Mouse (Mus musculus) MEL (cell line): ENCODE measurements around the gene Eif4b. TPM values are rescaled to one million over a fixed set of nuclear protein-coding genes. Genes with fewer than 3 reads are reported as not detected.
A peak's percentile ranks its signal among the peaks of the same experiment; 100 is the strongest.

ENCODE experiments used
- DNase-seq: peaks from one replicate; pipeline ENCODE4 v3.0.0; 2011; ENCODE audit warnings: low read depth, low spot score
- H3K27ac ChIP-seq: 2 replicates; pipeline ENCODE4 v1.5.1; 2012; ENCODE audit warnings: low read depth, mild to moderate bottlenecking, control low read depth, low read length, moderate library complexity; ENCODE audit not compliant: control insufficient read depth
- H3K27me3 ChIP-seq, 2 experiments: fragments of 150-350 bp in 1 of 2; sonication (generic) in 1 of 2; 2 replicates each; pipeline ENCODE4 v1.6.1; 2012; ENCODE audit warnings: low read length in 2 of 2, mild to moderate bottlenecking in 2 of 2, improper control_type of control experiment in 1 of 2, moderate library complexity in 1 of 2; ENCODE audit not compliant: insufficient read depth in 2 of 2, control insufficient read depth in 1 of 2
- H3K36me3 ChIP-seq, 2 experiments: 2 replicates each; pipeline ENCODE4 v1.6.1; 2012 to 2014; ENCODE audit warnings: low read length in 2 of 2, improper control_type of control experiment in 1 of 2, inconsistent platforms in 1 of 2, mild to moderate bottlenecking in 1 of 2; ENCODE audit not compliant: insufficient read depth in 2 of 2, control insufficient read depth in 1 of 2
- H3K4me1 ChIP-seq, 2 experiments: fragments of 150-350 bp in 1 of 2; sonication (generic) in 1 of 2; 2 replicates each; pipeline ENCODE4 v1.6.1; 2012; ENCODE audit warnings: low read length in 2 of 2, improper control_type of control experiment in 1 of 2, mild to moderate bottlenecking in 1 of 2; ENCODE audit not compliant: insufficient read depth in 2 of 2, control insufficient read depth in 1 of 2
- H3K4me3 ChIP-seq, 2 experiments: fragments of 150-350 bp in 1 of 2; sonication (generic) in 1 of 2; 2 replicates each; pipeline ENCODE4 v1.5.1; 2012; ENCODE audit warnings: low read depth in 2 of 2, low read length in 2 of 2, mild to moderate bottlenecking in 2 of 2, moderate library complexity in 2 of 2, control low read depth in 1 of 2, improper control_type of control experiment in 1 of 2; ENCODE audit not compliant: control insufficient read depth in 1 of 2, insufficient read depth in 1 of 2
- H3K79me2 ChIP-seq: 2 replicates; pipeline ENCODE4 v1.6.1; 2012; ENCODE audit warnings: mild to moderate bottlenecking, low read length, moderate library complexity; ENCODE audit not compliant: control insufficient read depth, poor library complexity, insufficient read depth
- H3K9ac ChIP-seq: 2 replicates; pipeline ENCODE4 v1.6.1; 2012; ENCODE audit warnings: low read depth, mild to moderate bottlenecking, control low read depth, low read length, moderate library complexity; ENCODE audit not compliant: control insufficient read depth, poor library complexity, severe bottlenecking
- H3K9me3 ChIP-seq: fragments of 150-350 bp; sonication (generic); replicated peaks from 2 replicates; pipeline ENCODE4 v1.6.1; 2012; ENCODE audit warnings: mild to moderate bottlenecking, low read length, improper control_type of control experiment, moderate library complexity; ENCODE audit not compliant: insufficient read depth
- BHLHE40 ChIP-seq: IDR thresholded peaks from 2 replicates; pipeline ENCODE4 v1.6.1; 2012; ENCODE audit warnings: low read depth, mild to moderate bottlenecking, inconsistent platforms, low read length, improper control_type of control experiment, borderline replicate concordance
- CHD1 ChIP-seq: IDR thresholded peaks from 2 replicates; pipeline ENCODE4 v1.6.1; 2012; ENCODE audit warnings: low read depth, mild to moderate bottlenecking, inconsistent platforms, low read length, improper control_type of control experiment
- CHD2 ChIP-seq: IDR thresholded peaks from 2 replicates; pipeline ENCODE4 v1.6.1; 2011; ENCODE audit warnings: low read length, improper control_type of control experiment
- CTCF ChIP-seq, 3 experiments: IDR thresholded peaks in 2 of 3; conservative IDR thresholded peaks in 1 of 3; 2 replicates each; pipeline ENCODE4 v1.5.1; 2011 to 2012; ENCODE audit warnings: low read length in 3 of 3, low read depth in 2 of 3, mild to moderate bottlenecking in 2 of 3, improper control_type of control experiment in 1 of 3, inconsistent platforms in 1 of 3, mixed read lengths in 1 of 3, moderate library complexity in 1 of 3; ENCODE audit not compliant: control insufficient read depth in 1 of 3, insufficient read depth in 1 of 3, poor library complexity in 1 of 3, severe bottlenecking in 1 of 3
- E2F4 ChIP-seq: IDR thresholded peaks from 2 replicates; pipeline ENCODE4 v1.6.1; 2011; ENCODE audit warnings: low read depth, low read length, improper control_type of control experiment, borderline replicate concordance
- ELF1 ChIP-seq: IDR thresholded peaks from 2 replicates; pipeline ENCODE4 v1.6.1; 2014; ENCODE audit warnings: low read depth, mild to moderate bottlenecking, inconsistent platforms, low read length, improper control_type of control experiment, moderate library complexity
- EP300 ChIP-seq, 2 experiments: IDR thresholded peaks; 2 replicates each; pipeline ENCODE4 v1.6.1; 2011; ENCODE audit warnings: improper control_type of control experiment in 2 of 2, low read length in 2 of 2, low read depth in 1 of 2, mild to moderate bottlenecking in 1 of 2
- ETS1 ChIP-seq: IDR thresholded peaks from 2 replicates; pipeline ENCODE4 v1.6.1; 2012; ENCODE audit warnings: low read depth, mild to moderate bottlenecking, inconsistent platforms, low read length, improper control_type of control experiment, moderate library complexity
- GABPA ChIP-seq: IDR thresholded peaks from 2 replicates; pipeline ENCODE4 v1.6.1; 2012; ENCODE audit warnings: low read depth, mild to moderate bottlenecking, inconsistent platforms, low read length, improper control_type of control experiment, moderate library complexity
- GATA1 ChIP-seq: IDR thresholded peaks from 2 replicates; pipeline ENCODE4 v1.6.1; 2011; ENCODE audit warnings: low read depth, low read length, improper control_type of control experiment
- HCFC1 ChIP-seq: IDR thresholded peaks from 2 replicates; pipeline ENCODE4 v1.6.1; 2012; ENCODE audit warnings: low read depth, mild to moderate bottlenecking, inconsistent platforms, low read length, improper control_type of control experiment, moderate library complexity
- JUND ChIP-seq: IDR thresholded peaks from 2 replicates; pipeline ENCODE4 v1.6.1; 2011; ENCODE audit warnings: low read depth, mild to moderate bottlenecking, improper control_type of control experiment, low read length
- KAT2A ChIP-seq: conservative IDR thresholded peaks from 2 replicates; pipeline ENCODE4 v1.6.1; 2012; ENCODE audit warnings: low read depth, low read length, improper control_type of control experiment, inconsistent platforms
- MAFK ChIP-seq: IDR thresholded peaks from 2 replicates; pipeline ENCODE4 v1.6.1; 2011; ENCODE audit warnings: low read depth, mild to moderate bottlenecking, low read length, improper control_type of control experiment, borderline replicate concordance
- MAX ChIP-seq: IDR thresholded peaks from 2 replicates; pipeline ENCODE4 v1.6.1; 2011; ENCODE audit warnings: low read length, improper control_type of control experiment
- MAZ ChIP-seq: IDR thresholded peaks from 2 replicates; pipeline ENCODE4 v1.6.1; 2012; ENCODE audit warnings: low read depth, mild to moderate bottlenecking, inconsistent platforms, low read length, improper control_type of control experiment
- MEF2A ChIP-seq: IDR thresholded peaks from 2 replicates; pipeline ENCODE4 v1.6.1; 2014; ENCODE audit warnings: low read depth, mild to moderate bottlenecking, inconsistent platforms, low read length, improper control_type of control experiment; ENCODE audit not compliant: poor library complexity, insufficient replicate concordance, severe bottlenecking; ENCODE audit errors: extremely low read depth
- MXI1 ChIP-seq: IDR thresholded peaks from 2 replicates; pipeline ENCODE4 v1.6.1; 2011; ENCODE audit warnings: mild to moderate bottlenecking, low read depth, low read length, improper control_type of control experiment
- MYB ChIP-seq: IDR thresholded peaks from 2 replicates; pipeline ENCODE4 v1.6.1; 2011; ENCODE audit warnings: mild to moderate bottlenecking, low read depth, low read length, improper control_type of control experiment
- MYC ChIP-seq: IDR thresholded peaks from 2 replicates; pipeline ENCODE4 v1.6.1; 2011; ENCODE audit warnings: low read depth, mild to moderate bottlenecking, low read length, improper control_type of control experiment, moderate library complexity
- NRF1 ChIP-seq: IDR thresholded peaks from 2 replicates; pipeline ENCODE4 v1.6.1; 2014; ENCODE audit warnings: low read depth, mild to moderate bottlenecking, inconsistent platforms, low read length, improper control_type of control experiment, moderate library complexity; ENCODE audit not compliant: poor library complexity, insufficient read depth, severe bottlenecking
- POLR2A ChIP-seq, 2 experiments: IDR thresholded peaks; 2 replicates each; pipeline ENCODE4 v1.6.1; 2011 to 2012; ENCODE audit warnings: low read length in 2 of 2, mild to moderate bottlenecking in 2 of 2, control low read depth in 1 of 2, improper control_type of control experiment in 1 of 2, low read depth in 1 of 2, moderate library complexity in 1 of 2; ENCODE audit not compliant: control insufficient read depth in 1 of 2, insufficient read depth in 1 of 2, poor library complexity in 1 of 2
- POLR2AphosphoS2 ChIP-seq: IDR thresholded peaks from 2 replicates; pipeline ENCODE4 v1.6.1; 2011; ENCODE audit warnings: low read length, improper control_type of control experiment
- RAD21 ChIP-seq: IDR thresholded peaks from 2 replicates; pipeline ENCODE4 v1.6.1; 2011; ENCODE audit warnings: mild to moderate bottlenecking, low read depth, low read length, improper control_type of control experiment
- RCOR1 ChIP-seq: IDR thresholded peaks from 2 replicates; pipeline ENCODE4 v1.6.1; 2012; ENCODE audit warnings: low read depth, mild to moderate bottlenecking, inconsistent platforms, low read length, improper control_type of control experiment
- SIN3A ChIP-seq: IDR thresholded peaks from 2 replicates; pipeline ENCODE4 v1.6.1; 2012; ENCODE audit warnings: low read length, improper control_type of control experiment, inconsistent platforms
- SMC3 ChIP-seq: IDR thresholded peaks from 2 replicates; pipeline ENCODE4 v1.6.1; 2011; ENCODE audit warnings: low read depth, low read length, improper control_type of control experiment
- TAL1 ChIP-seq: IDR thresholded peaks from 2 replicates; pipeline ENCODE4 v1.6.1; 2012; ENCODE audit warnings: mild to moderate bottlenecking, inconsistent platforms, low read length, moderate library complexity, mixed read lengths
- TBP ChIP-seq: IDR thresholded peaks from 2 replicates; pipeline ENCODE4 v1.8.0; 2011; ENCODE audit warnings: low read depth, low read length, improper control_type of control experiment
- TCF12 ChIP-seq: IDR thresholded peaks from 2 replicates; pipeline ENCODE4 v1.6.1; 2014; ENCODE audit warnings: low read depth, mild to moderate bottlenecking, inconsistent platforms, low read length, improper control_type of control experiment, moderate library complexity
- UBTF ChIP-seq: IDR thresholded peaks from 2 replicates; pipeline ENCODE4 v1.6.1; 2012; ENCODE audit warnings: low read depth, mild to moderate bottlenecking, inconsistent platforms, low read length, improper control_type of control experiment, moderate library complexity, borderline replicate concordance; ENCODE audit not compliant: insufficient read depth
- USF1 ChIP-seq: IDR thresholded peaks from 2 replicates; pipeline ENCODE4 v1.6.1; 2014; ENCODE audit warnings: low read depth, mild to moderate bottlenecking, inconsistent platforms, low read length, improper control_type of control experiment, moderate library complexity
- USF2 ChIP-seq, 2 experiments: IDR thresholded peaks; 2 replicates each; pipeline ENCODE4 v1.6.1; 2011 to 2012; ENCODE audit warnings: improper control_type of control experiment in 2 of 2, low read length in 2 of 2, borderline replicate concordance in 1 of 2, inconsistent platforms in 1 of 2, low read depth in 1 of 2, mild to moderate bottlenecking in 1 of 2; ENCODE audit not compliant: insufficient read depth in 1 of 2
- ZKSCAN1 ChIP-seq: IDR thresholded peaks from 2 replicates; pipeline ENCODE4 v1.6.1; 2012; ENCODE audit warnings: low read depth, mild to moderate bottlenecking, inconsistent platforms, low read length, improper control_type of control experiment, moderate library complexity
- ZMIZ1 ChIP-seq: IDR thresholded peaks from 2 replicates; pipeline ENCODE4 v1.6.1; 2012; ENCODE audit warnings: low read depth, mild to moderate bottlenecking, inconsistent platforms, low read length, improper control_type of control experiment, moderate library complexity
- ZNF384 ChIP-seq: IDR thresholded peaks from 2 replicates; pipeline ENCODE4 v1.6.1; 2012; ENCODE audit warnings: low read depth, mild to moderate bottlenecking, inconsistent platforms, low read length, improper control_type of control experiment
- polyA plus RNA-seq, 2 experiments: library from polyadenylated mRNA; stranded (reverse) in 1 of 2; unstranded in 1 of 2; fragments of >175 nt in 1 of 2; fragments of >200 nt in 1 of 2; gene quantifications; 2 replicates each; pipeline versions ENCODE4 v1.2.1 to v1.2.4; 2012; ENCODE audit warnings: low replicate concordance in 2 of 2, low read depth in 1 of 2; ENCODE audit not compliant: insufficient read length in 2 of 2, insufficient read depth in 1 of 2, missing spikeins in 1 of 2
- total RNA-seq: library from RNA; depleted of rRNA; stranded (reverse); fragments of 300-350 nt; gene quantifications from 2 replicates; pipeline ENCODE4 v1.2.3, GENCODE M21; 2012; rRNA removed

The Eif4b gene
- total RNA-seq (561 and 633 TPM in 2 replicates), polyA plus RNA-seq (100 to 1,000 TPM; 464 to 790 TPM)

DNA sequence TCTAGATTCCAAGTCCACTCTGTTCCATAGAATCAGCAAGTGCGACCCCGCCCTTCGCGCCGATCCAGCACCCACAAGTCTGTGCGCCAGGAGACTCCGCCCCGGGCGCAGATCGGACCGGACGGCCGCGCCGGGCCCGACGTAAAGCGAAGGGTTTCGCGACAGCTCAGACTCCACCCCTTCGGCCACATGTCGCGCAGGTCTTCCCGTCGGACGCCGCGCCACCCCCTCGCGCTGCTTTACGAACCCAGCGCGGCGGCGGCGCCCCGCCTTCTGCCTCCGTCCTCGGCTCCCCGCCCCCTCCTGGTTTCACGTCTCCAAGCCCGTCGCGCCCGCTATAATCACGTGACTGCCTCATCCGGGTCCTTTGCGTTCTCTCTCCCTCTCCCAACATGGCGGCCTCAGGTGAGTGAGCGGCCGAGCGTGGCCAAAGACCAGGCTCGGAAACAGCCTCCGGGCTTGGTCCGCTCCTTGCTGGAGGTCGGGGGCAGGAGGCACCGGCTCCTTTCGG, at the start of gene Eif4b:
TSS of gene Eif4b (plus strand) at position 215 of the 511 bp plus-strand sequence.
- Histone ChIP-seq H3K79me2 (peaks cover 51% of the 10 kb centered on the region), H3K4me1 (peaks cover 13 to 35% of the 10 kb centered on the region in 2 experiments), H3K27ac (peak within 1 kb of the TSS; percentile 79), H3K9ac (peak within 1 kb of the TSS; percentile 94), H3K9me3 (no peaks in the 10 kb centered on the region), H3K27me3 (peaks cover 0 to 1% of the 10 kb centered on the region in 2 experiments; a peak in 1 of 4 replicates), H3K4me3 (peak within 1 kb of the TSS; percentile 90 to 92), H3K36me3 (peaks cover 17 to 52% of the 10 kb centered on the region in 2 experiments)
- peak; percentile 100 for DNase-seq
- TF ChIP-seq BHLHE40, result peak; percentile 91; the same call in 1 of the 2 replicates
- peak; percentile 86 for TF ChIP-seq TBP
- TF ChIP-seq TCF12, result peak; percentile 68
- TF ChIP-seq POLR2A (IDR thresholded peaks at IDR 0.05; ENCODE audit: control insufficient read depth in 1 of 2, insufficient read depth in 1 of 2, low read depth in 1 of 2, low read length in 2 of 2, poor library complexity in 1 of 2), result peak; percentile 85 to 86
- no peak for TF ChIP-seq MYB
- TF ChIP-seq ZNF384, result no peak
- TF ChIP-seq USF1, result peak; percentile 97
- TF ChIP-seq NRF1, result peak; percentile 69
- TF ChIP-seq MEF2A, result no peak
- TF ChIP-seq HCFC1, result peak; percentile 93
- TF ChIP-seq CTCF (IDR thresholded peaks at IDR 0.05 in 2 of 3, conservative IDR thresholded peaks at IDR 0.05 in 1 of 3; ENCODE audit: control insufficient read depth in 1 of 3, insufficient read depth in 1 of 3, low read depth in 2 of 3, low read length in 3 of 3, poor library complexity in 1 of 3, severe bottlenecking in 1 of 3), result no peak
- TF ChIP-seq USF2 (IDR thresholded peaks at IDR 0.05; ENCODE audit: borderline replicate concordance in 1 of 2, insufficient read depth in 1 of 2, low read depth in 1 of 2, low read length in 2 of 2), result peak in 1 of 2 experiments; percentile 83; a peak in 3 of 4 replicates
- TF ChIP-seq EP300 (IDR thresholded peaks at IDR 0.05; ENCODE audit: low read depth in 1 of 2, low read length in 2 of 2), result no peak
- TF ChIP-seq ZKSCAN1, result no peak
- no peak for TF ChIP-seq SMC3
- TF ChIP-seq E2F4, result no peak; the same call in 1 of the 2 replicates
- peak; percentile 48; the same call in 1 of the 2 replicates for TF ChIP-seq ZMIZ1
- no peak for TF ChIP-seq MAFK
- TF ChIP-seq RCOR1, result no peak
- peak; percentile 38; the same call in 1 of the 2 replicates for TF ChIP-seq SIN3A
- TF ChIP-seq KAT2A, result peak; percentile 91
- TF ChIP-seq MAZ, result peak; percentile 76
- TF ChIP-seq ETS1, result peak; percentile 23; the same call in 1 of the 2 replicates
- TF ChIP-seq ELF1, result no peak
- peak; percentile 92 for TF ChIP-seq POLR2AphosphoS2
- TF ChIP-seq GATA1, result no peak
- no peak; the same call in 1 of the 2 replicates for TF ChIP-seq MXI1
- no peak for TF ChIP-seq GABPA
- no peak for TF ChIP-seq CHD2
- TF ChIP-seq JUND, result no peak
- TF ChIP-seq TAL1, result no peak
- TF ChIP-seq CHD1, result no peak
- no peak; the same call in none of the 2 replicates for TF ChIP-seq MAX
- no peak for TF ChIP-seq RAD21
- peak; percentile 85; the same call in 1 of the 2 replicates for TF ChIP-seq MYC
- no peak for TF ChIP-seq UBTF
